Mouse (Mus musculus) olfactory bulb, adult 2 months (tissue): ENCODE results near the gene Fblim1. TPM values are rescaled to one million over a fixed set of nuclear protein-coding genes. Genes with fewer than 3 reads are reported as not detected.

Source experiments
- H3K27ac ChIP-seq: fragments of 200-500 bp; 2 replicates; pipeline ENCODE4 v1.5.1; 2012; ENCODE audit warnings: low read depth, low read length; ENCODE audit not compliant: insufficient read depth
- H3K4me1 ChIP-seq: fragments of 200-500 bp; 2 replicates; pipeline ENCODE4 v1.6.1; 2012; ENCODE audit warnings: low read length; ENCODE audit not compliant: control insufficient read depth, insufficient read depth
- H3K4me3 ChIP-seq: fragments of 200-500 bp; 2 replicates; pipeline ENCODE4 v1.5.1; 2012; ENCODE audit warnings: mild to moderate bottlenecking, low read depth, low read length, moderate library complexity; ENCODE audit not compliant: insufficient read depth
- CTCF ChIP-seq: fragments of 200-500 bp; IDR thresholded peaks from 2 replicates; pipeline ENCODE4 v1.5.1; 2012; ENCODE audit warnings: low read depth, mild to moderate bottlenecking, low read length, moderate library complexity; ENCODE audit not compliant: insufficient read depth
- POLR2A ChIP-seq: fragments of 200-500 bp; IDR thresholded peaks from 2 replicates; pipeline ENCODE4 v1.6.1; 2012; ENCODE audit warnings: mild to moderate bottlenecking, low read depth, low read length, moderate library complexity; ENCODE audit not compliant: insufficient read depth
- WGBS: fragments of 180-500 bp; shearing (Covaris S2); methylation state at CpG from one replicate; pipeline ENCODE4 v1.1.7; 2018; 5-methylcytosine and 5-hydroxymethylcytosine counted together
- polyA plus RNA-seq: library from polyadenylated mRNA; stranded (reverse); fragments of >200 nt; gene quantifications from 2 replicates; pipeline ENCODE4 v1.2.4, GENCODE M21; 2012; ENCODE audit warnings: low replicate concordance; ENCODE audit not compliant: missing spikeins, insufficient read depth, insufficient read length

Gene Fblim1
- polyA plus RNA-seq, 1 experiment = not detected

GRCm38 (mm10) chr4:141605421-141605820 lies 475 bp downstream of the Fblim1 start:
- Histone ChIP-seq H3K27ac (no peak overlapping the region), H3K4me3 (no peak overlapping the region), H3K4me1 (peaks cover 3% of the 10 kb centered on the region; the same call in 1 of the 2 replicates)
- WGBS = 94% methylated on average over 5 of the region's 5 CpGs
- TF ChIP-seq CTCF (no peak), POLR2A (no peak)

GRCm38 (mm10) chr4:141604493-141604892 lies 1.4 kb downstream of the Fblim1 start:
- Histone ChIP-seq H3K27ac (no peak overlapping the region), H3K4me3 (no peak overlapping the region), H3K4me1 (peaks cover 8% of the 10 kb centered on the region)
- 66% methylated on average over 8 of the region's 8 CpGs for WGBS
- TF ChIP-seq POLR2A (no peak), CTCF (no peak)

GRCm38 (mm10) chr4:141603921-141604320 lies 2.0 kb downstream of the Fblim1 start:
- Histone ChIP-seq H3K4me1 (peaks cover 14% of the 10 kb centered on the region), H3K4me3 (no peak overlapping the region), H3K27ac (no peak overlapping the region)
- WGBS = 70% methylated on average over 4 of the region's 4 CpGs
- TF ChIP-seq CTCF (no peak), POLR2A (no peak)

- no peak overlapping the region for H3K4me3 ChIP-seq
- H3K4me1 ChIP-seq = peaks cover 18% of the 10 kb centered on the region
- TF ChIP-seq POLR2A (no peak), CTCF (no peak)
- no peak overlapping the region for H3K27ac ChIP-seq
- 95% methylated on average over 11 of the region's 11 CpGs for WGBS
These were observed 3.2 kb downstream of the Fblim1 start for GRCm38 (mm10) chr4:141602523-141603223.

- no peak for TF ChIP-seq CTCF
- TF ChIP-seq POLR2A = no peak
- WGBS = 70% methylated on average over 12 of the region's 12 CpGs
These were observed 4.6 kb downstream of the Fblim1 start for GRCm38 (mm10) chr4:141601148-141601862.

GRCm38 (mm10) chr4:141600364-141600763 lies 5.5 kb downstream of the Fblim1 start:
- Histone ChIP-seq H3K4me3 (no peak overlapping the region), H3K27ac (no peak overlapping the region), H3K4me1 (peaks cover 18% of the 10 kb centered on the region)
- TF ChIP-seq CTCF = no peak
- 66% methylated on average over 6 of the region's 6 CpGs for WGBS

More at GRCm38 (mm10) chr4:141601148-141601862, 4.6 kb downstream of the Fblim1 start:
- Histone ChIP-seq H3K4me1 (peaks cover 18% of the 10 kb centered on the region), H3K4me3 (no peak overlapping the region), H3K27ac (no peak overlapping the region)

GRCm38 (mm10) chr4:141599251-141600141 lies 6.4 kb downstream of the Fblim1 start:
- 3% methylated on average over 42 of the region's 57 CpGs for WGBS
- no peak for TF ChIP-seq CTCF
- Histone ChIP-seq H3K27ac (no peak overlapping the region), H3K4me1 (peaks cover 18% of the 10 kb centered on the region), H3K4me3 (peak overlapping the region; percentile 42)

- WGBS = 19% methylated on average over 9 of the region's 9 CpGs
- no peak overlapping the region; the same call in 1 of the 2 replicates for H3K4me3 ChIP-seq
These were observed 7.0 kb downstream of the Fblim1 start for GRCm38 (mm10) chr4:141598894-141599250.

More at GRCm38 (mm10) chr4:141598894-141599250, 7.0 kb downstream of the Fblim1 start:
- Histone ChIP-seq H3K27ac (no peak overlapping the region), H3K4me1 (peaks cover 16% of the 10 kb centered on the region)
- TF ChIP-seq CTCF (no peak), POLR2A (no peak)
